8 mouse cellular contexts compared by ENCODE assay signal in the genomic region with DNA sequence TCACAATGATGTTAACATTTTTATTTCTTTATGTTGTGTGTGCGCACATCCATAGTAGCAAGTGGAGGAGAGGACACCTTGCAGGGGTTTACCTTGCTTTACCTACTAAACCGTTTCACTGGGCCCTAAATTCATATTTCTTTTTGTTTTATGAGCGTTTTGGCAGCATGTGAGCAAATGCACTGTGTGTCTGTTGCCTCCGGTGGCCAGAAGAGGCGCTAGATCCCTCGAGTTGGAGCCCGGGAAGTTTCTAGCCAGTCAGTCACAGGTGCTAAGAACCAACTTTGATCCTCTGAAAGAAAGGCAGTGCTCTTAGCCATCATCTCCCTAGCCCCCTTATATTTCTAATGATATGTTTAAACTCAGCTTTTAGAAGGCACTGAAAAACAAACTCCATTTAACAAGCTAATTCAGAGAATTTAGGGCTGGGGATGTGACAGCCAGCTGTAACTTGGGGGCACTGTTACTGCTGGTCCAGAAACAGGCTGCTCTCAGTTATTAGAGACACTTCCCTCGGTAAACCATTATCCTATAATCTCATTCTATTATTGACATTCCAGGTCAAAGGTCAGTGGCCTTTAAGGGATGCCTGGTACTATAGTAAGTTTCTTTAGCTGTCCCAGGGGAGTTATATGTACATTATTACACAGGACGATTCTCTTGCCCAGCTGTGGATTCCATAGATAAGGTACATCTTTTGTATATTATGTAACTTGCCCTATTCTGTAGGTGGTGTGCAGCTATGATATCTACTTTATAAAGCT. TPM values are rescaled to one million over a fixed set of nuclear protein-coding genes. Genes with fewer than 3 reads are reported as not detected.
DNase-seq lines count a peak whose midpoint lies in the region; ATAC-seq and TF ChIP-seq lines count a peak whose summit lies in the region.

No protein-coding gene starts in this region.

- in situ Hi-C loops in Patski (cut with MboI; ENCODE audit: low pct_unique_long_range_greater_than_20kb), result no loop called here

- no peaks in the 10 kb centered on the region for H3K9me3 ChIP-seq in lung, postnatal 0 days (ENCODE audit: low read length)

- peak; percentile 81 for TF ChIP-seq CTCF in Patski (IDR thresholded peaks at IDR 0.05)
- peak; percentile 36; the same call in 1 of the 2 replicates for TF ChIP-seq CTCF in embryonic fibroblast, embryonic 13.5 days (IDR thresholded peaks at IDR 0.05; ENCODE audit: borderline replicate concordance, insufficient read depth, low read length)
- TF ChIP-seq CTCF in lung, postnatal 0 days (IDR thresholded peaks at IDR 0.05), result peak; percentile 69

- no peak overlapping the region for H3K4me3 ChIP-seq in embryonic fibroblast, embryonic 13.5 days (ENCODE audit: insufficient read depth, low read length)
- no peak overlapping the region for H3K4me3 ChIP-seq in lung, postnatal 0 days (ENCODE audit: low read depth, low read length)

- CTCF ChIA-PET in Patski (lab: Charles Lee), result interaction anchor here (1.5 to 2.6 kb wide), 3 partner anchors 8 to 23 kb away, joined by 5 to 12 read pairs (median 6); no protein-coding TSS in a partner anchor

- no peak for TF ChIP-seq POLR2A in embryonic fibroblast, embryonic 13.5 days (IDR thresholded peaks at IDR 0.05; ENCODE audit: low read depth, low read length)

- ATAC-seq in Patski, result no peak
- ATAC-seq in lung, postnatal 0 days, result no peak

- no peaks in the 10 kb centered on the region for H3K27me3 ChIP-seq in Patski
- no peaks in the 10 kb centered on the region for H3K27me3 ChIP-seq in lung, postnatal 0 days (replicated peaks; ENCODE audit: insufficient read depth, low read length)

- POLR2A ChIA-PET in Patski (lab: Charles Lee), result interaction anchor here (0.7 to 2.7 kb wide), 3 partner anchors 11 to 832 kb away, joined by 3 to 8 read pairs (median 3); no protein-coding TSS in a partner anchor

- peaks cover 4% of the 10 kb centered on the region; the same call in 1 of the 2 replicates for H3K36me3 ChIP-seq in lung, postnatal 0 days (ENCODE audit: insufficient read depth, low read length)

- H3K9ac ChIP-seq in lung, postnatal 0 days (replicated peaks; ENCODE audit: low read depth), result no peak overlapping the region

- H3K27ac ChIP-seq in embryonic fibroblast, embryonic 13.5 days (ENCODE audit: insufficient read depth, low read length), result no peak overlapping the region
- peak overlapping the region; percentile 99 for H3K27ac ChIP-seq in lung, postnatal 0 days (ENCODE audit: low read length)

- WGBS in lung, postnatal 0 days, result 28% methylated on average over 9 of the region's 9 CpGs

- no peak overlapping the region for H3K4me2 ChIP-seq in lung, postnatal 0 days (replicated peaks; ENCODE audit: low read depth, low read length)

- H3K4me1 ChIP-seq in embryonic fibroblast, embryonic 13.5 days (ENCODE audit: control insufficient read depth, insufficient read depth, low read length), result peaks cover 2% of the 10 kb centered on the region; the same call in 1 of the 2 replicates
- H3K4me1 ChIP-seq in lung, postnatal 0 days (ENCODE audit: insufficient read depth, low read depth, low read length), result peaks cover 5% of the 10 kb centered on the region; the same call in 1 of the 2 replicates

- TF ChIP-seq EP300 in lung, postnatal 0 days (IDR thresholded peaks at IDR 0.05), result no peak

- DNase-seq in adrenal gland, postnatal 14 days, result peak; percentile 66
- no peak for DNase-seq in adrenal gland, adult 8-10 months
- DNase-seq in Patski (ENCODE audit: low read depth, low spot score), result no peak
- peak; percentile 27 for DNase-seq in kidney, adult 18-20 months
- peak; percentile 60 for DNase-seq in lung, postnatal 0 days (ENCODE audit: low spot score)
- DNase-seq in spleen, postnatal 10 days (ENCODE audit: low spot score in 2 of 2), result peak; percentile 51 to 83
- no peak for DNase-seq in layer of hippocampus, adult 8-10 months (ENCODE audit: low spot score in 2 of 2)

RNA-seq across cellular contexts. Expression of a gene that starts 1.4 kb away (rescaled TPM):
- total RNA-seq in adrenal gland, postnatal 14 days (2021), result 29.9 and 36.5 TPM in 2 replicates
- total RNA-seq in adrenal gland, adult 8-10 months (2022), result 10 to 100 TPM; 20.4 to 24.7 (median 23.1) TPM
- 26.3 TPM for polyA plus RNA-seq in Patski (2021)
- polyA plus RNA-seq in embryonic fibroblast, embryonic 13.5 days (2011; ENCODE audit: insufficient read length, low read depth, missing spikeins), result 22.4 and 22.5 TPM in 2 replicates
- 15.8 and 18.7 TPM in 2 replicates for polyA plus RNA-seq in lung, postnatal 0 days (2015; fragmentation: Nextera tagmentation; extraction: Ambion mirVana)
- 10 to 100 TPM; 42.9 to 71.2 (median 51.7) TPM for total RNA-seq in layer of hippocampus, adult 8-10 months (2022)

RNA-seq across cellular contexts. Expression of a gene that starts 6.5 kb away (rescaled TPM):
- total RNA-seq in adrenal gland, postnatal 14 days (2021), result 14.3 and 23.7 TPM in 2 replicates
- total RNA-seq in adrenal gland, adult 8-10 months (2022), result 10 to 100 TPM; 24.8 to 31.1 (median 29.1) TPM
- 33.3 TPM for polyA plus RNA-seq in Patski (2021)
- 30.5 and 33.9 TPM in 2 replicates for polyA plus RNA-seq in embryonic fibroblast, embryonic 13.5 days (2011; ENCODE audit: insufficient read length, low read depth, missing spikeins)
- polyA plus RNA-seq in lung, postnatal 0 days (2015; fragmentation: Nextera tagmentation; extraction: Ambion mirVana), result 28.9 and 29.3 TPM in 2 replicates
- 10 to 100 TPM; 22.1 to 25.3 (median 24.3) TPM for total RNA-seq in layer of hippocampus, adult 8-10 months (2022)

RNA-seq across cellular contexts. Expression of a gene that starts 24.1 kb away (rescaled TPM):
- total RNA-seq in adrenal gland, postnatal 14 days (2021), result 36.9 and 37.5 TPM in 2 replicates
- total RNA-seq in adrenal gland, adult 8-10 months (2022), result 10 to 100 TPM; 32.8 to 44.0 (median 41.8) TPM
- polyA plus RNA-seq in Patski (2021), result 50.5 TPM
- 49.4 and 55.8 TPM in 2 replicates for polyA plus RNA-seq in embryonic fibroblast, embryonic 13.5 days (2011; ENCODE audit: insufficient read length, low read depth, missing spikeins)
- 4.0 and 5.1 TPM in 2 replicates for polyA plus RNA-seq in lung, postnatal 0 days (2015; fragmentation: Nextera tagmentation; extraction: Ambion mirVana)
- 10 to 100 TPM; 65.3 to 83.7 (median 78.3) TPM for total RNA-seq in layer of hippocampus, adult 8-10 months (2022)

RNA-seq across cellular contexts. Expression of a gene that starts 31.1 kb away (rescaled TPM):
- 23.0 and 24.6 TPM in 2 replicates for total RNA-seq in adrenal gland, postnatal 14 days (2021)
- 10 to 100 TPM; 26.0 to 29.3 (median 27.9) TPM for total RNA-seq in adrenal gland, adult 8-10 months (2022)
- polyA plus RNA-seq in Patski (2021), result 15.2 TPM
- 3.6 and 4.5 TPM in 2 replicates for polyA plus RNA-seq in embryonic fibroblast, embryonic 13.5 days (2011; ENCODE audit: insufficient read length, low read depth, missing spikeins)
- polyA plus RNA-seq in lung, postnatal 0 days (2015; fragmentation: Nextera tagmentation; extraction: Ambion mirVana), result 18.3 and 20.3 TPM in 2 replicates
- total RNA-seq in layer of hippocampus, adult 8-10 months (2022), result 10 to 100 TPM in 1 of 4 experiments, 1 to 10 TPM in 3; 4.4 to 12.7 (median 7.1) TPM

RNA-seq across cellular contexts. Expression of a gene that starts 31.4 kb away (rescaled TPM):
- total RNA-seq in adrenal gland, postnatal 14 days (2021), result 11.5 and 13.7 TPM in 2 replicates
- 10 to 100 TPM; 12.5 to 24.4 (median 17.6) TPM for total RNA-seq in adrenal gland, adult 8-10 months (2022)
- polyA plus RNA-seq in Patski (2021), result 16.5 TPM
- polyA plus RNA-seq in embryonic fibroblast, embryonic 13.5 days (2011; ENCODE audit: insufficient read length, low read depth, missing spikeins), result 4.9 and 8.3 TPM in 2 replicates
- 4.5 and 6.1 TPM in 2 replicates for polyA plus RNA-seq in lung, postnatal 0 days (2015; fragmentation: Nextera tagmentation; extraction: Ambion mirVana)
- 10 to 100 TPM; 21.6 to 27.6 (median 26.1) TPM for total RNA-seq in layer of hippocampus, adult 8-10 months (2022)

Comparison
In these comparisons a context has a peak if more than half of its experiments do, and no peak if none do; other contexts are left out.
1. DNase-seq: peak in adrenal gland, postnatal 14 days (single experiment), kidney, adult 18-20 months (single experiment), lung, postnatal 0 days (single experiment) and spleen, postnatal 10 days (2 of 2); none in adrenal gland, adult 8-10 months (single experiment), Patski (single experiment) and layer of hippocampus, adult 8-10 months (0 of 2).
2. Peak in every context shown above with its lines, with median percentiles within 50 percentile points of each other: CTCF ChIP-seq.